Mouse (Mus musculus): ENCODE results near the gene Pou5f1. TPM values are rescaled to one million over a fixed set of nuclear protein-coding genes. Genes with fewer than 3 reads are reported as not detected.

Pou5f1 gene
- total RNA-seq, 2 experiments from 2014 or later, result not detected

GRCm38 (mm10) chr17:35512916-35513626, 7.3 kb downstream of the Pou5f1 start:
- no peak for DNase-seq (ENCODE audit: low spot score)

GRCm38 (mm10) chr17:35513886-35514285, 8.1 kb downstream of the Pou5f1 start:
- peak; percentile 70 for DNase-seq (ENCODE audit: low spot score)

GRCm38 (mm10) chr17:35514756-35515155, 8.9 kb downstream of the Pou5f1 start:
- no peak for DNase-seq (ENCODE audit: low spot score)

- DNase-seq (ENCODE audit: low spot score), result no peak
These were observed 10.3 kb downstream of the Pou5f1 start for GRCm38 (mm10) chr17:35515911-35516640.

- DNase-seq (ENCODE audit: low spot score), result peak; percentile 95
These were observed 11.1 kb downstream of the Pou5f1 start, which contains the start of the genes Tcf19 and Cchcr1 for GRCm38 (mm10) chr17:35516652-35517500. Tcf19 (minus strand) TSS chr17:35516824. Cchcr1 (plus strand) TSS chr17:35517100.

GRCm38 (mm10) chr17:35517526-35517925, 11.7 kb downstream of the Pou5f1 start:
- DNase-seq (ENCODE audit: low spot score), result no peak

GRCm38 (mm10) chr17:35524354-35524753, 18.5 kb downstream of the Pou5f1 start:
- DNase-seq (ENCODE audit: low spot score), result no peak

GRCm38 (mm10) chr17:35526644-35527043, 20.8 kb downstream of the Pou5f1 start:
- DNase-seq (ENCODE audit: low spot score), result no peak

GRCm38 (mm10) chr17:35532360-35532759, 26.5 kb downstream of the Pou5f1 start:
- no peak for DNase-seq (ENCODE audit: low spot score)

GRCm38 (mm10) chr17:35532901-35533300, 27.1 kb downstream of the Pou5f1 start, which contains the start of gene Psors1c2:
Psors1c2 (plus strand) TSS chr17:35533201.
- no peak for DNase-seq (ENCODE audit: low spot score)

- DNase-seq (ENCODE audit: low spot score), result peak; percentile 71
These were observed 28.5 kb downstream of the Pou5f1 start for GRCm38 (mm10) chr17:35534343-35534742.

GRCm38 (mm10) chr17:35537421-35537820, 31.6 kb downstream of the Pou5f1 start:
- no peak for DNase-seq (ENCODE audit: low spot score)

GRCm38 (mm10) chr17:35538476-35538875, 32.7 kb downstream of the Pou5f1 start:
- DNase-seq (ENCODE audit: low spot score), result no peak

- DNase-seq (ENCODE audit: low spot score), result no peak
These were observed 33.7 kb downstream of the Pou5f1 start for GRCm38 (mm10) chr17:35539540-35539939.

- DNase-seq (ENCODE audit: low spot score), result no peak
These were observed 37.1 kb downstream of the Pou5f1 start for GRCm38 (mm10) chr17:35542761-35543411.

GRCm38 (mm10) chr17:35543412-35543861, 37.6 kb downstream of the Pou5f1 start:
- DNase-seq (ENCODE audit: low spot score), result no peak

- no peak for DNase-seq (ENCODE audit: low spot score)
These were observed 38.2 kb downstream of the Pou5f1 start for GRCm38 (mm10) chr17:35544001-35544400.

- peak; percentile 31 for DNase-seq (ENCODE audit: low spot score)
These were observed 38.9 kb downstream of the Pou5f1 start for GRCm38 (mm10) chr17:35544680-35545079.

- no peak for DNase-seq (ENCODE audit: low spot score)
These were observed 41.6 kb downstream of the Pou5f1 start for GRCm38 (mm10) chr17:35547465-35547864.

- no peak for DNase-seq (ENCODE audit: low spot score)
These were observed 42.8 kb downstream of the Pou5f1 start for GRCm38 (mm10) chr17:35548636-35549035.
